Mouse (Mus musculus) liver, embryonic 15.5 days (tissue): ENCODE measurements around the gene Fzd10. TPM values are rescaled to one million over a fixed set of nuclear protein-coding genes. Genes with fewer than 3 reads are reported as not detected.

Source experiments
- ATAC-seq: fragments of 200-750 bp; cut with Nextera tagmentation; 2 replicates; pipeline ENCODE4 v1.8.0; 2017; ENCODE audit warnings: moderate number of reproducible peaks, mild to moderate bottlenecking, moderate library complexity; ENCODE audit not compliant: insufficient read depth
- H3K27ac ChIP-seq: fragments of 300-500 bp; sonication (generic); replicated peaks from 2 replicates; pipeline ENCODE4 v1.5.1; 2015; ENCODE audit warnings: mild to moderate bottlenecking, inconsistent platforms
- H3K27me3 ChIP-seq: fragments of 300-500 bp; sonication (generic); 2 replicates; pipeline ENCODE4 v1.6.1; 2015; ENCODE audit warnings: mild to moderate bottlenecking, inconsistent platforms
- H3K36me3 ChIP-seq: fragments of 300-500 bp; sonication (generic); replicated peaks from 2 replicates; pipeline ENCODE4 v1.6.1; 2015; ENCODE audit warnings: moderate library complexity, mild to moderate bottlenecking, inconsistent platforms
- H3K4me1 ChIP-seq: fragments of 300-500 bp; sonication (generic); replicated peaks from 2 replicates; pipeline ENCODE4 v1.6.1; 2015; ENCODE audit warnings: inconsistent platforms
- H3K4me2 ChIP-seq: fragments of 300-500 bp; sonication (generic); 2 replicates; pipeline ENCODE4 v1.6.1; 2015; ENCODE audit warnings: moderate library complexity, mild to moderate bottlenecking, inconsistent platforms
- H3K4me3 ChIP-seq: fragments of 300-500 bp; sonication (generic); replicated peaks from 2 replicates; pipeline ENCODE4 v1.5.1; 2015; ENCODE audit warnings: mild to moderate bottlenecking, inconsistent platforms
- H3K9ac ChIP-seq: fragments of 300-500 bp; sonication (generic); 2 replicates; pipeline ENCODE4 v1.6.1; 2015; ENCODE audit warnings: moderate library complexity, mild to moderate bottlenecking, inconsistent platforms
- H3K9me3 ChIP-seq: fragments of 300-500 bp; sonication (generic); replicated peaks from 2 replicates; pipeline ENCODE4 v1.6.1; 2016; ENCODE audit warnings: inconsistent platforms
- WGBS: fragments of 180-500 bp; shearing (Covaris S2); methylation state at CpG from one replicate; pipeline ENCODE4 v1.1.7; 2015; ENCODE audit warnings: mixed read lengths; ENCODE audit not compliant: insufficient replicate concordance; 5-methylcytosine and 5-hydroxymethylcytosine counted together
- polyA plus RNA-seq: library from polyadenylated mRNA; unstranded; fragments of >200 nt; fragmentation: Nextera tagmentation; extraction: Ambion mirVana; gene quantifications from 2 replicates; pipeline ENCODE4 v1.2.1, GENCODE M21; 2015

Fzd10 gene
- polyA plus RNA-seq, result not detected in 2 replicates

DNA sequence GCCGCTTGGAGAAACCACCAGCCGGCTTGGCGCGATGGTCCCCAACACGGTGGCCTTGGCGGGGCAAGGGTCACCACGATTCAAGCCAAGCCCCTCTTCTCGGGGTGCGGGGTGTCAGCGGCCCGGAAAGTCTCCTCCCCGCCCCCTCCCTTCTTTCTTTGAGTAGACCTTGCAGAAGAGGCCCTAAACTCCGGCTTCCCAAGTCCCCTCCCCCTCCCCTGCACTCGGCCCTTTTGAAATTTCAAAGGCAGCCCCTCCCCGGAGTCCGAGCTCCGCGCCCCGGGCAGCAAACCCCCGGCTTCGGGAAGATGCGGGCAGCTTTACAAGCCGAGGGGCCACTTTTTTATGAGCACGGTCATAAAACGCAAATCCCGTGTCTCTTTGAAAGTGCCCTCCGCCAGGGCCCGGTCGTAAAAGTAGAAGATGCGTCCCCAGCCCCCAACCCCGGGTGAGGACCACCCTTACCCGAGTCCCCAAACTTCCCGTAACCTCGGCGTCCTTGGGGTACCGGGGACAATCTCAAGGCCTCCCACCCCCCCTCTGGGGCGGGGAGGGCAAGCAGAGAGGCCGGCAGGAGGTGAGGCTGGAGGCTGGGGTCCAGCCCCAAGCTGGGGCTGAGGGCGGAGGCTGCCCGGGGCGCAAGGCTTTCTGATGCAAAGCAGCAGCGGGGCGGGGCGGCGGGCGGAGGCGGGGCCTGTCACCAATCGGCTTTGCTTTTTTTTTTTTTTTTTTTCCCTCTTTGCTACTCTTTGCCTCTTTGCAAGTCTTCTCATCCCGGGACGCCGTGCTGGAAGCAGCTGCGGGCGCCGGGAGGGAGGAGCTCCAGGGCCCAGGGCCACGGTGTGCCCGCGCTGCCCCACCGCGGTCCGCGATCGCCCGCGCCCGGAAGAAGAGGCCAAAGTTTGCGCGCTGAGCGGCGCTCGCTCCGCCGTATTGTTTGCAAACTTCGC, at the start of gene Fzd10:
Gene Fzd10, plus strand, starts transcription at position 773 of the 950 bp plus-strand sequence.
- H3K4me1 ChIP-seq, result peaks cover 7% of the 10 kb centered on the region
- H3K4me2 ChIP-seq, result peak within 1 kb of the TSS; percentile 65
- H3K9me3 ChIP-seq, result no peaks in the 10 kb centered on the region
- no peak within 1 kb of the TSS for H3K27ac ChIP-seq
- peaks cover 91% of the 10 kb centered on the region for H3K27me3 ChIP-seq
- WGBS, result under 1% methylated on average over 67 of the region's 73 CpGs
- H3K9ac ChIP-seq, result no peak within 1 kb of the TSS
- H3K36me3 ChIP-seq, result no peaks in the 10 kb centered on the region
- no peak for ATAC-seq
- peak within 1 kb of the TSS; percentile 47 for H3K4me3 ChIP-seq

DNA sequence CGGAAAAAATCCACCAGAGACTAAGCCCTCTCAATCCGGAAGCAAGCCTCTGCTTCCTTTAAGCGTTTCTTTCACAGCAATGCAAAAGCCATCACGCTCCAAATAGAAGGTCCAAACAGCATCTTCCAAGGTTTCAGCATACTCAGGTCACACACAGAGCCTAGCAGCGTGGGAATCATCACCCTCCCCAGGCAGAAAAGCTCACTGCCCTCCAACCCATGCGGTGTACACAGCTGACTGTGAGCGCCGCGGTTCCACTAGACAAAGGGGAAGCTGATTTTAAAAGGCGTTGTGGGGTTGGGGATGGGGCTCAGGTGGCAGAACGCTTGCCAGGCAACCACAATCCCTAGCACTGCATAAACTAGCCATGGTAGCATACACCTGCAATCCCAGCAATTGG, 49.2 kb upstream of the Fzd10 start:
- 6% methylated on average over 11 of the region's 11 CpGs for WGBS
- no peaks in the 10 kb centered on the region for H3K4me1 ChIP-seq
- no peaks in the 10 kb centered on the region for H3K9me3 ChIP-seq
- H3K4me2 ChIP-seq, result no peak overlapping the region
- H3K27ac ChIP-seq, result no peak overlapping the region
- H3K9ac ChIP-seq, result no peak overlapping the region
- no peak for ATAC-seq
- peaks cover 29% of the 10 kb centered on the region for H3K27me3 ChIP-seq
- no peak overlapping the region for H3K4me3 ChIP-seq
- no peaks in the 10 kb centered on the region for H3K36me3 ChIP-seq

DNA sequence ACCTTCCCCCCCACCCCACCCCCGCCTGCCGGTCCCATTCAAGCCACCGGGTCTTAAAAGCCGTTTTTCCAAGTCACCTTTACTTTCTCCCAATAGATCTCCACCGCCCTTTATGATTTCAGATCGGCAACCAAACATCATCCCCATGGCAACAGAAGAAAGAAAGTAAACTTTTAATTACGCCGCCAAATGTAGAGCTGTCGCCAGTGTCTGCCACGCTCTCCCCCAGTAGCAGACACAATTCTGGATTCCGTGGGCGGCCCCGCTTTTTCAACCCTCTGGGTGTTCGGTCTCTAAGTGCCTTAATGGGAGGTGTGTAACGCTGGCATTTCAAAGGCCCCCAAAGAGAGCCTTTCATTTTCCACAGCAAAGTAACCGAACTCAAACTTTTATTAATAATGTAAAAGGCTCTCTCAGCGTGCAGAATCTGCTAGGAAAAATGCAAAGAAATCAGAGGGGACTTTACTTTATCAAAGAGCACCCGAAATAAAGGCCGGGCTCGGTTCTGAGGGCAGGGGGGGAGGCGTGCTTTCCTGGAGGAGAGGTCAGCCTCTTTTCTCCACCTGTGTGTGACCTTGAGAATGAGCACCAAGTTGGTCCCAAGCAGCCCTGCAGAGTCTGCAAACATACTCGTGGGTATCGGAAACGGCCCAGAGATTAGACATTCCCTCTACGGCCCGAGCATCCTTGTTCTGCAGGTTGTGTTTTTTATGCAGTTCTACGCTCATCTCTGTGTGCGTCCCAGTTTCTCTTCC, 48.3 kb upstream of the Fzd10 start:
- Histone ChIP-seq H3K27me3 (peaks cover 29% of the 10 kb centered on the region), H3K9ac (no peak overlapping the region), H3K27ac (no peak overlapping the region), H3K4me3 (no peak overlapping the region), H3K9me3 (no peaks in the 10 kb centered on the region), H3K4me1 (no peaks in the 10 kb centered on the region), H3K36me3 (no peaks in the 10 kb centered on the region), H3K4me2 (no peak overlapping the region)
- 13% methylated on average over 28 of the region's 28 CpGs for WGBS
- ATAC-seq, result no peak

DNA sequence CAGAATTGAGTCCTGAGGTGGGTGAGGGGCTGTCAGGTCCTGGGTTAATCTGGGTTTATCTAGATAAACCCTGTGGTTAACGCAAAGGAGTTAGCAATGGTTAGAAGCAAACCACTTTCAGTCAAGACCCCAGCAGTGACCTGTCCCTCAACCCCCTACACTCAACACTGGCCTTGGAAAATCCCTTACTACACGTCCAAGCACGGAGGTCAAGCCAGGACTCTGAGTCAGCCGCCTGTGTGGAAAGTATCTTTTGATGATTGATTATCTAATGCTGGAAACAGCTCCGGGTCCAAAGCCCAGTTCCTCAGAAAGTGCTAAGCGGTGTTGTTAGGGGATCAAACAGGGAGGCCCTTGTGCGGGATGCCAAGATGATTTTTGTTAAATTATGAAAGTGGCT, 42.5 kb upstream of the Fzd10 start:
- Histone ChIP-seq H3K9me3 (no peaks in the 10 kb centered on the region), H3K27me3 (peaks cover 3% of the 10 kb centered on the region; the same call in 1 of the 2 replicates), H3K27ac (no peak overlapping the region), H3K36me3 (no peaks in the 10 kb centered on the region), H3K4me1 (no peaks in the 10 kb centered on the region), H3K4me2 (no peak overlapping the region), H3K9ac (no peak overlapping the region), H3K4me3 (no peak overlapping the region)
- 18% methylated on average over 7 of the region's 7 CpGs for WGBS
- no peak for ATAC-seq

DNA sequence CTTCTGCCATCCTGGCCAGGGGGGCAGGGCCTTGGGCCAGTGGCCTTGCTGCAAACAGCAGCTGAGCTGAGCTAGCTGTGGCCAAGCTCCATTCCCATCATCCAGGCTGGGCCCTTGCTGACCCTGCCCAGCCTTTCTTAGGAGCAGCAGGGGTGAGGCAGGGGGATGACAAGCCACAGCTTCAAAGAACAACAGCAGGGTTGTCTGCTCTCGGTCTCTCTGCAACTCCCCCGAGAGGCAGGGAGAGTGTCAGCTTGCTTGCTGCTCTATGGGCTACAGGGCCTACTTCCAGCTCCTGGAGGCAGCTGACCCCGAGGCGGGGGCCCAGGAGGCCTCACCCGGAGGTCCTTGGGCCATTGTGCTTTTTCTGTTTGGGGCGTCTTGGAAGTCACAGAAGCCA, 33.3 kb upstream of the Fzd10 start:
- Histone ChIP-seq H3K36me3 (no peaks in the 10 kb centered on the region), H3K27me3 (no peaks in the 10 kb centered on the region), H3K4me3 (no peak overlapping the region), H3K9me3 (no peaks in the 10 kb centered on the region), H3K9ac (no peak overlapping the region), H3K4me2 (no peak overlapping the region), H3K27ac (no peak overlapping the region), H3K4me1 (no peaks in the 10 kb centered on the region)
- no peak for ATAC-seq
- WGBS, result 47% methylated on average over 6 of the region's 6 CpGs

DNA sequence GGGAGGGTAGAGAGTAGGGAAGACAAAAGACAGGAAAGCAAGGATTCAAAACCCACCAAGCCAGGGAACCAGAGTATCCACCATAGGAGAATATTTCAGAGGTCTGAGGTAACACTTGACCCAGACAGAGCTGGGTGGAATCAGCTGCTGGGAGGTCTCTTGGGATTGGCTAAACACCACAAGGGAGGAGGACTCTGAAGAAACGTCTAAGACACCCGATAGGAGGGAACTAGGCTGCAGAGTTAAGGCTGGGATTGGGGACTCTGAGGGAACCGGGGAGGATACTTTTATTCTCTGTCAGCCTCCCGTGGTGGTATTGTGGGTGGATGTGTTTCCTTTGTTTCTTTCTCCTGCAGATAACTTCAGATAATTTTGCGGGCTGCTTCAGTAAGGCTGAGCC, 31.7 kb upstream of the Fzd10 start:
- H3K36me3 ChIP-seq, result no peaks in the 10 kb centered on the region
- 10% methylated on average over 5 of the region's 5 CpGs for WGBS
- H3K27me3 ChIP-seq, result no peaks in the 10 kb centered on the region
- H3K4me2 ChIP-seq, result no peak overlapping the region
- H3K27ac ChIP-seq, result no peak overlapping the region
- no peaks in the 10 kb centered on the region for H3K4me1 ChIP-seq
- no peaks in the 10 kb centered on the region for H3K9me3 ChIP-seq
- H3K9ac ChIP-seq, result no peak overlapping the region
- no peak for ATAC-seq
- no peak overlapping the region for H3K4me3 ChIP-seq

DNA sequence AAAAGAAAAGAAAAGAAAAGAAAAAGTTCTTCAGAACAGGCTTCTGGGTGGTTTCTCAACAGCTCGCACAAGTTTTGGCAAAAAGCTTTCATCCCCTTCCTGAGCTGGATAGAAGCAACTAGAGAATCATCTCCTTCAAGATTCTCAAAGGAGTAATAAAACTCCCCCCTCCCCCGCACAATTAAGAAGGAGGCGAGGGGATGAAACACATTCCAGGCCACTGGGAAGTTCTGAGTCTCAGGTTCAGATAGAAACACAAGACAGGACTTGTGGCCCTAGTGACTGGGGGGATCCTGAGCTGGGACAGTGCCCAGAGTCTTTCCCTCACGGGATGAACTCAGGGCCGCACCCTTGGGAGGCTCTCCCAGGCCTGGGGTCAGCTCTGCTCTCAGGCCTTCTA, 30.6 kb upstream of the Fzd10 start:
- no peak for ATAC-seq

DNA sequence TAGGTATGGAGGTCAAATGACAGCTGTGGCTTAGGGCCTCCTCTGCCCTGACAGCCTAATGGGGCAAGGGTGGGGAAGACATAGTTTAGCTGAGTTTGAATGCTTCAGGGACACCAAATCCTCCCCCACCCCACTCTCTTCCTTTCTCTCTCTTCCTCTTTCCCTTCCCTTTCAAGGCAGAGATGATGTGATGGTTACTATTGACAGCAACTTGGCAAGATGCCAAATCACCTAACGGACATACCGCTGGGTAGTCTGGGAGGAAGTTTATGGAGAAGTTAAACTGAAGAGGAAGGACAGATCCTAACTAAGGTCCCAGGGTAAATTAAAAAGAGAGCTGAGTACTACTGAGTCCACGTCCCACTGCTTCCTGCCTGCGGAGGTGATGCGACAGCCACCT, 29.8 kb upstream of the Fzd10 start:
- ATAC-seq, result no peak
- Histone ChIP-seq H3K36me3 (no peaks in the 10 kb centered on the region), H3K4me3 (no peak overlapping the region), H3K27me3 (no peaks in the 10 kb centered on the region), H3K9me3 (no peaks in the 10 kb centered on the region), H3K4me2 (no peak overlapping the region), H3K4me1 (no peaks in the 10 kb centered on the region), H3K27ac (no peak overlapping the region), H3K9ac (no peak overlapping the region)
- 30% methylated on average over 5 of the region's 5 CpGs for WGBS

More for the DNA sequence above, 30.6 kb upstream of the Fzd10 start:
- Histone ChIP-seq H3K4me2 (no peak overlapping the region), H3K9ac (no peak overlapping the region), H3K4me1 (no peaks in the 10 kb centered on the region), H3K27ac (no peak overlapping the region), H3K9me3 (no peaks in the 10 kb centered on the region), H3K27me3 (no peaks in the 10 kb centered on the region), H3K4me3 (no peak overlapping the region), H3K36me3 (no peaks in the 10 kb centered on the region)
- 41% methylated on average over 5 of the region's 5 CpGs for WGBS

DNA sequence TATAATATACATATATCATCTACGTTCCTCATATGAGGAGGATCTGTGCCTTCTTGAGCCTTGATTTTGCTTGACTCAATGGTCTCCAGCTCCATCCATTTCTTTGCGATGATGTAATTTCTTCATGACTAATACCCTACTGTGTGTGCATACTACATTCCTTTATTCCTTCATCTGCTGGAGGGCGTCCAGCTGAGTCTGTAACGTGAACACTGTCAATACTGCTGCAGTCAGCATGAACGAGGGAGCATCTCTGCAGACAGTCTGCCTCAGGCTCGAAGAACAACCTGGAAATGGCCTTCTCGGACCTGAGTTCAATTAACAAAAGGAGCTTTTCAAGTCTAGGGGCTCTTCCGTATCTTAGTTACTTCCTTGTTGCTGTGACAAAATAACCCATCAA, 28.9 kb upstream of the Fzd10 start:
- no peaks in the 10 kb centered on the region for H3K36me3 ChIP-seq
- no peak overlapping the region for H3K9ac ChIP-seq
- no peaks in the 10 kb centered on the region for H3K4me1 ChIP-seq
- ATAC-seq, result no peak
- WGBS, result 64% methylated on average over 8 of the region's 8 CpGs
- no peak overlapping the region for H3K4me3 ChIP-seq
- no peak overlapping the region for H3K4me2 ChIP-seq
- H3K27ac ChIP-seq, result no peak overlapping the region
- H3K27me3 ChIP-seq, result no peaks in the 10 kb centered on the region
- no peaks in the 10 kb centered on the region for H3K9me3 ChIP-seq

DNA sequence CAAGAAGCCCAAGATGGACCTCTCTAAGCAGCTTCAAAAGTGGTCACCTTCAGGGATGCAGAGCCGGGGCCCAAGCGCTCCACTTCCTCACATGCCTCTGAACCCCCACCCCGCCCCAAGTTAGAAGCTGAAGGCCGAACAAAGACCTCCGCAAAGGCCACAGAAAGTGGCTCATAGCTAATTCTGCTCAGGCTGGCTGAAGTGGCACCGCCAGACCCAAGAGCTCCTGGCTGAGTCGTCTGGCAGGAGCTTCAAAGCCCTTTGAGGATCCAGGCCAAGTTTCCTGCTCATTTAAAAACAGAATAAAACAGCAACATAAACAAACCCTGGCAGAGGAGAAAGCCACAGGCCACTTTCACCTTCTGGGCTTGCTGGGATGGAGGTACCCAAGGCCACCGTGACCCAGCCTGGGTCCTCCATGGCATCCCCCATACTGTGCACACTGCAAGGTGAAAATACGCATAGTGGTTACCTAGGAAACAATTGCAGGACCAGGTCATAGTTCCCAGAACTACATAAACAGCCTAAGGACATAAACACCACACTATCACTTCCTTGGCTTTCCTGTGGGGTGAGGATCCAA, 24.6 kb upstream of the Fzd10 start:
- WGBS, result 62% methylated on average over 9 of the region's 9 CpGs
- Histone ChIP-seq H3K27ac (no peak overlapping the region), H3K4me2 (no peak overlapping the region), H3K9me3 (no peaks in the 10 kb centered on the region), H3K27me3 (no peaks in the 10 kb centered on the region), H3K4me3 (no peak overlapping the region), H3K9ac (no peak overlapping the region), H3K4me1 (no peaks in the 10 kb centered on the region), H3K36me3 (no peaks in the 10 kb centered on the region)
- no peak for ATAC-seq

DNA sequence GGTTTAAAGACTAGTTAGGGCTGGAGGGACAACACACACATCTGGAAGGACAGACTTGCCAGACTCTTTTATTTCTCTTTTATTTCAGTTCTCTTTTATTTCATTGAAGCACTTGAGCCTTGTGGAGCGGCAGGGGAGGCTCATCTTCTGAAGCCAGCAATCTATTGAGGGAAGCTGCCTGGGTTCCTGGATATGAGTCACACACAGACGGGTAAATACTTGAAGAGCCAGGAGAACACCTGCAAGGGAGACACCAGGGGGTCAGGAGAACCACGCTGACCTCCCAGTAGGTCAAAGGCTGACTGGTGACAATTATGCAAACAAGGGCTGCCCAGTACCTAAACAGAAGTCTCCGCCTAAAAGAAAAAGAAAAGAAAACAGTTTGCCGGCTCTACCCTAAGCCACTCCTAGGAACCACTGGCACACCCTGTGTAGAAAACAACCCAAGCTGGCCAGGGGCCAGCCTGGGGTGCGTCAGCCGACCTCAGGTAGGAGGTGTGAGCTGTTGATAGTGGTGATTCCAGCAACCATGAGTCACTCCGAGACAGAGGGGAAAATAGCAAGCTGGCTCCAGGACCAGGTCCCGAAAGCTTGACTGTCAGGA, 21.5 kb upstream of the Fzd10 start:
- Histone ChIP-seq H3K36me3 (no peaks in the 10 kb centered on the region), H3K9ac (no peak overlapping the region), H3K4me1 (no peaks in the 10 kb centered on the region), H3K4me3 (no peak overlapping the region), H3K4me2 (no peak overlapping the region), H3K27me3 (no peaks in the 10 kb centered on the region), H3K27ac (no peak overlapping the region), H3K9me3 (no peaks in the 10 kb centered on the region)
- 21% methylated on average over 9 of the region's 9 CpGs for WGBS
- ATAC-seq, result no peak
